Mouse (Mus musculus): ENCODE data around the gene Nudt17.

- TF ChIP-seq CTCF (conservative IDR thresholded peaks at IDR 0.05; ENCODE audit: low read length) (no peak), POU5F1 (IDR thresholded peaks at IDR 0.05; ENCODE audit: borderline replicate concordance, low read length) (no peak)
Observed at GRCm38 (mm10) chr3:96684151-96684821, 24.1 kb downstream of the Nudt17 start.
